ENCODE assay signal across 9 mouse cellular contexts in the genomic region with DNA sequence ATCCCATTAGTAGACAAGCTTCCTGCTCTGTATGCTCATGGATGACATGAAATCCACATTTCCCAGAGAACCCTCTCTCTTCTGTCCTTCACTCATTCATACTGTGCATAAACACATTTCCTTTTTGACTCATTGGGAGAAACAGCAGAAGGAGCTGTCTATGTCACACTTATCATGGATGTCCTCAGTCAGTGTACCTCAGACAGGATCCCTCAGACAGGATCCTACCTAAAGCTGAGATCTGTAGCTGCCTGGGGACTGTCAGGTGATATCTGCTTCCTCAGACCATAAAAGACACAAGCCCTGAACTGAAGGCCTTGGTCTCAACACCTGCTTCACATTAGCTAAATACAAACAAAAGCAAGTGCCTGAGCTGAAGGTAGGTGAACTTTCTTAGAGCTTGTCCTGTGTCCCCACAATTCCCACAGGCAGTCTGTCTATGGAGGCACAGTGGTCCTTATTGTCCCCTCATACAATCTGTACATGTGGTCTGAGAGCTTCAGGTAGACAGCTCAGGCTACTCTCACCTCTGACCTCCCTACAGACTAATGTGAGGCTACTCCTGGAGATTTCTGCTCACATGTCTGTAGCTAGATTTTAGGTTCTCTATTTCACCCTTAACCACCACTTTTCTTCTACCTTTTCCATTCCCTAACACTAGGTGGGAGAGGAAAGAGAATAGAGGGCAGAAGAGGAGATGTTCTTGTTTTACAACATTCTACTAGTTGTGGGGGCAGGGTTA. TPM values are rescaled to one million over a fixed set of nuclear protein-coding genes. Genes with fewer than 3 reads are reported as not detected.
DNase-seq lines count a peak whose midpoint lies in the region; ATAC-seq lines count a peak whose summit lies in the region.
"Had no signal": no experiment of that assay in that cellular context is flagged by ENCODE, and none has a peak within 500 bp of the region (broad histone marks: within the 10 kb centered on the region; RNA-seq: fewer than 3 reads in every experiment).

No protein-coding gene starts in this region.

- H3K36me3 ChIP-seq in forebrain, embryonic 12.5 days (replicated peaks): no peaks in the 10 kb centered on the region

- no peaks in the 10 kb centered on the region for H3K27me3 ChIP-seq in forebrain, embryonic 12.5 days

- intact Hi-C loops in left cerebral cortex, postnatal 4 days (cut with DNase I): no loop called here

- H3K27ac ChIP-seq in forebrain, embryonic 12.5 days: no peak overlapping the region

- H3K4me1 ChIP-seq in forebrain, embryonic 12.5 days: no peaks in the 10 kb centered on the region

- no peak overlapping the region for H3K4me2 ChIP-seq in forebrain, embryonic 12.5 days

- H3K9ac ChIP-seq in forebrain, embryonic 12.5 days: no peak overlapping the region

- H3K4me3 ChIP-seq in forebrain, embryonic 12.5 days (replicated peaks): no peak overlapping the region

- peak; percentile 37; the same call in 1 of the 2 replicates for ATAC-seq in forebrain, embryonic 12.5 days (ENCODE audit: low FRiP score)
- ATAC-seq in megakaryocyte progenitor cell, adult 5-6 weeks (replicated peaks; ENCODE audit: poor library complexity): peak; percentile 41

- H3K9me3 ChIP-seq in forebrain, embryonic 12.5 days: no peaks in the 10 kb centered on the region

- peak; percentile 32 for DNase-seq in 3T3-L1 (ENCODE audit: low read depth, low spot score)
- peak; percentile 11 for DNase-seq in CD4-positive helper T cell, adult 2 months (ENCODE audit: low read depth, low spot score)
- DNase-seq in adrenal gland, postnatal 14 days: no peak
- DNase-seq in testis, postnatal 10 days (ENCODE audit: low spot score): no peak
- DNase-seq in left cerebral cortex, postnatal 4 days: no peak
- DNase-seq: cerebellum, adult 11 months had no signal

RNA-seq across cellular contexts. Expression of a gene that starts 1.1 kb away (rescaled TPM):
- not detected in 2 replicates for polyA plus RNA-seq in forebrain, embryonic 12.5 days (2016; fragmentation: Nextera tagmentation; extraction: Ambion mirVana)
- total RNA-seq in megakaryocyte progenitor cell, adult 5-6 weeks (2015): not detected in 2 replicates
- total RNA-seq in megakaryocyte progenitor cell, adult 5-6 weeks (2017): 0.27 TPM in 1 of 2 replicates, not detected in the other
- total RNA-seq in adrenal gland, postnatal 14 days (2021): not detected in 2 replicates
- not detected for total RNA-seq in left cerebral cortex, postnatal 4 days (2021)
- polyA plus RNA-seq: spleen, adult 2 months had no signal

Comparison
In these comparisons a context has a peak if more than half of its experiments do, and no peak if none do; other contexts are left out.
1. DNase-seq: peak in 3T3-L1 (single experiment) and CD4-positive helper T cell, adult 2 months (single experiment); none in adrenal gland, postnatal 14 days (single experiment), testis, postnatal 10 days (single experiment) and left cerebral cortex, postnatal 4 days (single experiment).